Mouse (Mus musculus) testis, adult 2 months (tissue): ENCODE measurements around the gene Gzmc.
"Not testable (repeated sequence)": the region's sequence is repeated elsewhere in the genome, so short reads cannot be mapped to it uniquely, and the experiment has no call there.

Experiments used
- CTCF ChIP-seq: fragments of 200-500 bp; IDR thresholded peaks from 2 replicates; pipeline ENCODE4 v1.5.1; 2012; ENCODE audit warnings: low read depth, mild to moderate bottlenecking, inconsistent platforms, low read length, moderate library complexity; ENCODE audit not compliant: control insufficient read depth, insufficient read depth, insufficient replicate concordance
- POLR2A ChIP-seq: fragments of 200-500 bp; IDR thresholded peaks from 2 replicates; pipeline ENCODE4 v1.6.1; 2012; ENCODE audit warnings: low read depth, mild to moderate bottlenecking, inconsistent platforms, low read length, moderate library complexity; ENCODE audit not compliant: control insufficient read depth

GRCm38 (mm10) chr14:56205021-56205420 is 29.4 kb downstream of the Gzmc start:
- not testable (repeated sequence) for TF ChIP-seq POLR2A
- peak; percentile 32; the same call in 1 of the 2 replicates for TF ChIP-seq CTCF
